Comparison of ENCODE assay signal across 10 mouse cellular contexts in genomic region chr6:146079734-146080443, GRCm38 (mm10).
DNase-seq lines count a peak whose midpoint lies in the region; ATAC-seq and TF ChIP-seq lines count a peak whose summit lies in the region.
"Had no signal": no experiment of that assay in that cellular context is flagged by ENCODE, and none has a peak within 500 bp of the region (broad histone marks: within the 10 kb centered on the region; RNA-seq: fewer than 3 reads in every experiment).

No protein-coding gene starts in this region.

- no peaks in the 10 kb centered on the region for H3K27me3 ChIP-seq in heart, adult 2 months (ENCODE audit: control insufficient read depth, insufficient read depth, low read length)
- H3K27me3 ChIP-seq in testis, adult 2 months (ENCODE audit: control insufficient read depth, insufficient read depth, low read length) = no peaks in the 10 kb centered on the region

- no peak overlapping the region for H3K9ac ChIP-seq in heart, adult 2 months (ENCODE audit: low read depth, low read length)
- H3K9ac ChIP-seq: liver, embryonic 14.5 days had no signal

- no peaks in the 10 kb centered on the region for H3K36me3 ChIP-seq in heart, adult 2 months (ENCODE audit: control insufficient read depth, insufficient read depth, low read length)
- no peaks in the 10 kb centered on the region for H3K36me3 ChIP-seq in testis, adult 2 months (ENCODE audit: control insufficient read depth, insufficient read depth, low read length)
- H3K36me3 ChIP-seq: G1E had no signal

- TF ChIP-seq CTCF in heart, adult 2 months (IDR thresholded peaks at IDR 0.05) = no peak
- TF ChIP-seq CTCF in testis, adult 2 months (IDR thresholded peaks at IDR 0.05; ENCODE audit: control insufficient read depth, insufficient read depth, insufficient replicate concordance, low read depth, low read length) = no peak

- peak; percentile 16 to 22 for DNase-seq in heart, adult 9 months (ENCODE audit: low spot score in 2 of 2)
- DNase-seq in heart, adult 2 months = no peak
- no peak for DNase-seq in testis, postnatal 14 days (ENCODE audit: low spot score)
- no peak for DNase-seq in adrenal gland, adult 18-20 months (ENCODE audit: low spot score in 2 of 2)
- no peak for DNase-seq in gastrocnemius, postnatal 14 days
- DNase-seq in layer of hippocampus, adult 18-20 months (ENCODE audit: low spot score in 2 of 2) = no peak

- no peak overlapping the region for H3K27ac ChIP-seq in heart, adult 2 months
- 0 out of 2 replicates have a peak overlapping the region, but pooled peaks have one; percentile 2 for H3K27ac ChIP-seq in testis, adult 2 months (ENCODE audit: control insufficient read depth, insufficient read depth, low read depth, low read length)
- H3K27ac ChIP-seq: liver, embryonic 14.5 days had no signal

- 56% methylated on average over 3 of the region's 3 CpGs for WGBS in heart, adult 2 months

- no peak for TF ChIP-seq EP300 in heart, adult 2 months (IDR thresholded peaks at IDR 0.05; ENCODE audit: insufficient read depth, low read depth, low read length)

- H3K79me2 ChIP-seq in heart, adult 2 months (replicated peaks; ENCODE audit: control insufficient read depth, insufficient read depth, low read length) = no peaks in the 10 kb centered on the region

- no peak for TF ChIP-seq POLR2A in heart, adult 2 months (IDR thresholded peaks at IDR 0.05; ENCODE audit: insufficient read depth, low read depth, low read length)
- no peak for TF ChIP-seq POLR2A in testis, adult 2 months (IDR thresholded peaks at IDR 0.05; ENCODE audit: control insufficient read depth, low read depth, low read length)

- peak; percentile 32 for ATAC-seq in inflammation-experienced regulatory T-cells, adult 6 months

- intact Hi-C loops in heart, adult 2 months (cut with DNase I) = loop anchor here (1.0 kb wide), 1 partner anchor 192 kb away; no protein-coding TSS in a partner anchor
- intact Hi-C loops in gastrocnemius, postnatal 14 days (cut with DNase I; ENCODE audit: low total_unique reads) = no loop called here

- no peak overlapping the region for H3K4me3 ChIP-seq in heart, adult 2 months
- no peak overlapping the region for H3K4me3 ChIP-seq in testis, adult 2 months (ENCODE audit: control insufficient read depth, low read depth, low read length)

- H3K4me1 ChIP-seq in heart, adult 2 months (ENCODE audit: control insufficient read depth, insufficient read depth, low read length) = peaks cover 4% of the 10 kb centered on the region
- peaks cover 6% of the 10 kb centered on the region for H3K4me1 ChIP-seq in testis, adult 2 months (ENCODE audit: control insufficient read depth, insufficient read depth, low read length)

Comparison
In these comparisons a context has a peak if more than half of its experiments do, and no peak if none do; other contexts are left out.
1. DNase-seq: peak in heart, adult 9 months (2 of 2); none in heart, adult 2 months (0 of 2), testis, postnatal 14 days (single experiment), adrenal gland, adult 18-20 months (0 of 2), gastrocnemius, postnatal 14 days (single experiment) and layer of hippocampus, adult 18-20 months (0 of 2).